Mouse (Mus musculus): ENCODE results near the gene Rpgrip1l. TPM values are rescaled to one million over a fixed set of nuclear protein-coding genes. Genes with fewer than 3 reads are reported as not detected.

Gene Rpgrip1l
- polyA plus RNA-seq, 1 experiment from 2014 or later = 8.2 TPM

DNA sequence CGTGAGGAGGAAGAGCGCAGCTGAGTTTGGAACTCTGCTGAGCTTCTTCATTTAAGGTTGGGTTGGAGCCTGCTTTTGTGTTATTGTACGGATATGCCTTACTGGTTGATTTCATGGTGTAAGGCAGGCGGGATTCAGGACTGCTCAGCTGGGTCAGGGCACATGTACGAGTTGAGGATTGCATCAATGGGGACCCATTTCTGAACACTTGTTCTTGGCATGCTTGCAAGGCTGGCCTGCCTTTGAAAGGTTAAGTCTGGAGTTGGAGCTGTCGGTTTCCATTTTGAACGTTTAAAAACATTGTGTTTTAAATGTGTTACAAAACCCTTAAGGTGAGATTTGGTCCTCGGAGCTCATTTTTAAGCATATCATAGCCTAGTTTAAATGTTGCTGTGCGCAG is 16.0 kb upstream of the Rpgrip1l start:
- no peaks in the 10 kb centered on the region for H3K9me3 ChIP-seq (replicated peaks)
- H3K4me1 ChIP-seq (replicated peaks) = peaks cover 60% of the 10 kb centered on the region
- no peak overlapping the region for H3K9ac ChIP-seq
- H3K36me3 ChIP-seq = peaks cover 18% of the 10 kb centered on the region; the same call in 1 of the 2 replicates
- no peaks in the 10 kb centered on the region for H3K27me3 ChIP-seq (replicated peaks)
- H3K27ac ChIP-seq (ENCODE audit: poor library complexity, severe bottlenecking) = peak overlapping the region; percentile 50
- H3K4me2 ChIP-seq = no peak overlapping the region
- WGBS = 79% methylated on average over 9 of the region's 9 CpGs
- H3K4me3 ChIP-seq = no peak overlapping the region
- no peak for ATAC-seq (ENCODE audit: insufficient number of reproducible peaks, low FRiP score)

DNA sequence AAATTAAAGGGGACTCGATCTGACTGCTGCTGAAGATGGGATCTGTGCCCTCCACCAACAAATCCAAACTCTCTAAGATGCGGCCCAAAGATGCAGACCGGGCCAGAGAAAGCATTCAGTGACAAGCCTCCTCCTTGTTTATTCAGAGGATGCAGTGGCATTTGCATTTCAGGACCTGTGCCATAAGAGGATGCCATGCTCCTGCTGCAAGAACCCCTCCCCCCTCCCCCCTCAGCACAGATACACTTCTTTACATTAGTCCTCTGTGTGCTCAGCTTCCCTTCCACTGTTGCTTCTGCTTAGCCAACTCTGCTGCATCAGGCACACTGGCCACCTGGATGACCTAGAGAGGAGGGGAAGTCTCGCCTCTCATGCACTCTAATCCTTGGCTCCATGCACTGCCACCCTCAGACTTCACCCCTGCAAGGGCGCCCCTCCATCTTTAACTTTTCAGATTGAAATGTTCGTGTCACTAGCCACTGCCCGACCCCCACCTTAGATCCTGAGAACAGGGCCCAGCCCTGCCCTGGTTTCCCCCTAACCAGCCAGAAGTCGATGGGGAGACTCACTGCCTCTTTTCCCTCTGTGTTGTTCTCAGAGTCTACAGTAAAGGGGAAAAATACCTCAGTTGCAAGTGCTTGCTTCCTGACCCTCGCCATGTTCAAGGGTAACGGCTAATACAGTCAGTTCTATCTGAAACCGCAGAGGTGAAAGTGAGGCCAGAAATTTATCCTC is 14.6 kb upstream of the Rpgrip1l start:
- H3K4me2 ChIP-seq = no peak overlapping the region
- WGBS = 82% methylated on average over 11 of the region's 11 CpGs
- H3K9ac ChIP-seq = no peak overlapping the region
- H3K4me3 ChIP-seq = no peak overlapping the region
- H3K4me1 ChIP-seq (replicated peaks) = peaks cover 58% of the 10 kb centered on the region
- no peak for ATAC-seq (ENCODE audit: insufficient number of reproducible peaks, low FRiP score)
- H3K9me3 ChIP-seq (replicated peaks) = no peaks in the 10 kb centered on the region
- peaks cover 18% of the 10 kb centered on the region; the same call in 1 of the 2 replicates for H3K36me3 ChIP-seq
- H3K27me3 ChIP-seq (replicated peaks) = no peaks in the 10 kb centered on the region
- no peak overlapping the region for H3K27ac ChIP-seq (ENCODE audit: poor library complexity, severe bottlenecking)

DNA sequence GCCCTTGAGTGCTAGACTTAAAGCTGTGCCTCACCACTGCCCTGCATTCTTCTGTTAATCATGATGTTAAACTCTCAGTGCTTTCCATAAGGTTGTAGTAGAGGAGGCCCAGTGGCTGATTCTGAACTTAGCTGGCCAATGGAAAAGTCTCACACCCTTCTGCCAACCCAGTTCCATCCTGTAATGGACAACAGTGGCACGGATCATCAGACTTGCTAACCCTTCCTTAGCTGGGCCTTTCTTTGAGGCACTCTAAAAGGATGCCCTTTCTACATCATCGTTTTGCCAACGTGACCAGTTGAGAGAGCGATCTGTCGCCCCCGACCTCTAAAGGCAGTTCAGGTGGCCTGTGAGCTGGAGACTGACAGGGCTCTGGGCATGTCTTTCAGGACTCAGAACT is 13.9 kb upstream of the Rpgrip1l start:
- H3K4me3 ChIP-seq = no peak overlapping the region
- 81% methylated on average over 6 of the region's 6 CpGs for WGBS
- H3K9me3 ChIP-seq (replicated peaks) = no peaks in the 10 kb centered on the region
- no peaks in the 10 kb centered on the region for H3K27me3 ChIP-seq (replicated peaks)
- no peak overlapping the region for H3K9ac ChIP-seq
- peaks cover 18% of the 10 kb centered on the region; the same call in 1 of the 2 replicates for H3K36me3 ChIP-seq
- peaks cover 55% of the 10 kb centered on the region for H3K4me1 ChIP-seq (replicated peaks)
- ATAC-seq (ENCODE audit: insufficient number of reproducible peaks, low FRiP score) = no peak
- H3K4me2 ChIP-seq = no peak overlapping the region
- no peak overlapping the region for H3K27ac ChIP-seq (ENCODE audit: poor library complexity, severe bottlenecking)

DNA sequence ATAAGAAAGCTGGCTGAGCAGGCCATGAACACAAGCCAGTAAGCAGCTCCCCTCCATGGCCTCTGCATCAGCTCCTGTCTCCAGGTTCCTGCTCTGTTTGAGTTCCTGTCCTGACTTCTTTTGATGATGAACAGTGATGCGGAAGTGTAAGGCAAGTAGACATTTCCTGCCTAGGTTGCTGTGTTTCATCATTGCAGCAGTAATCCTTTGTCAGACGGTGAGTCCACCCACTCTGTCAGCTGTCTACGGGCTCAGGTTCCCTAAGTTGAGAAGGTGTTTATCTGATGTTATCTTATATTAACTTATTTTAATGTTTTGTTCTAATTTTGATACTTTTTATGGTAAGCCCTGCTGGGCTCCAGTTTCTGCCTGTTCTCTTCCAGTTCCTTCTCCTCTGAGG is 13.0 kb upstream of the Rpgrip1l start:
- peaks cover 18% of the 10 kb centered on the region; the same call in 1 of the 2 replicates for H3K36me3 ChIP-seq
- 51% methylated on average over 3 of the region's 3 CpGs for WGBS

DNA sequence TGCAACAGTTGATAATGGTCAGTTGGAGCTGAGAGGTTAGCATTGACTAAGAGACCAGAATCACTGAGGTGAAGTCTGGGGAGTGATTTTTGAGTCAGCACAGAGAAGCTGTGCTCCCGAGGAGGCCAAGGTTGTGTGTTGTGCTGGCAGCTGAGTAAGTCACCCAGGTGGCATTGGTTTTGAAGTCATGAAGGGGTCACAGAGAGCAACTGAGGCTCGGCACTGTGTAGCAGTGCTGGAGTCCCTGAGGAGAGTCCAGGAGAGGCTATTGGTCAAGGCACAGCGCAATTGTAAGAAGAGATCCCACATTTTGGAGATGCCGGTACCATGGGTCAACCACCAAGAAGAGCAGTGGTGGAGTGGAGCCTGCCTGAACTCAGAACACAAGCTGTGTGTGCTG is 11.9 kb upstream of the Rpgrip1l start:
- WGBS = 93% methylated on average over 4 of the region's 4 CpGs
- no peaks in the 10 kb centered on the region for H3K9me3 ChIP-seq (replicated peaks)
- peaks cover 18% of the 10 kb centered on the region; the same call in 1 of the 2 replicates for H3K36me3 ChIP-seq
- ATAC-seq (ENCODE audit: insufficient number of reproducible peaks, low FRiP score) = no peak
- H3K4me2 ChIP-seq = no peak overlapping the region
- peaks cover 38% of the 10 kb centered on the region for H3K4me1 ChIP-seq (replicated peaks)
- H3K9ac ChIP-seq = no peak overlapping the region
- H3K4me3 ChIP-seq = no peak overlapping the region
- no peaks in the 10 kb centered on the region for H3K27me3 ChIP-seq (replicated peaks)
- no peak overlapping the region for H3K27ac ChIP-seq (ENCODE audit: poor library complexity, severe bottlenecking)

More for the DNA sequence above, 13.0 kb upstream of the Rpgrip1l start:
- H3K27ac ChIP-seq (ENCODE audit: poor library complexity, severe bottlenecking) = no peak overlapping the region
- no peaks in the 10 kb centered on the region for H3K9me3 ChIP-seq (replicated peaks)
- no peaks in the 10 kb centered on the region for H3K27me3 ChIP-seq (replicated peaks)
- no peak overlapping the region for H3K4me3 ChIP-seq
- H3K4me1 ChIP-seq (replicated peaks) = peaks cover 47% of the 10 kb centered on the region
- H3K4me2 ChIP-seq = no peak overlapping the region
- no peak for ATAC-seq (ENCODE audit: insufficient number of reproducible peaks, low FRiP score)
- H3K9ac ChIP-seq = no peak overlapping the region

DNA sequence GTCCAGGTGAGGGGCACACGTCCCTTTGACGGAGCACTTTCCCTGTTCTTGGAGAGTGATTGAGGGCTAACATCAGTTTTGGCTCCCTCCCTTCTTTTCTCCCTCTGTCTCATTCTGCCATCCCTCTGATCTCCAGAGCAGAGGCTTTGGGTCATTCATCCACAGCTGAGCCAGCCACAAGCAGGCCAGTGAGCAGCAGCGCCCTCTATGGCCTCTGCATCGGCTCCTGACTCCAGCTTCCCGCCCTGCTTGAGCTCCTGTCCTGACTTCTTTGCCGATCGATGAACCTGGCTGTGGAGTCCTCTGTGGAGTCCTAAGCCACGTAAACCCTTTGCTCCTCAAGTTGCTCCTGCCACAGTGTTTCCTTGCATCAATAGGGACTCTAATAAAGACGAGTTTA is 11.2 kb upstream of the Rpgrip1l start:
- WGBS = 77% methylated on average over 9 of the region's 9 CpGs
- Histone ChIP-seq H3K4me2 (no peak overlapping the region), H3K27me3 (replicated peaks) (no peaks in the 10 kb centered on the region), H3K9ac (0 out of 2 replicates have a peak overlapping the region, but pooled peaks have one; percentile 7), H3K4me3 (no peak overlapping the region), H3K36me3 (peaks cover 18% of the 10 kb centered on the region; the same call in 1 of the 2 replicates), H3K27ac (ENCODE audit: poor library complexity, severe bottlenecking) (no peak overlapping the region), H3K9me3 (replicated peaks) (no peaks in the 10 kb centered on the region), H3K4me1 (replicated peaks) (peaks cover 31% of the 10 kb centered on the region)
- ATAC-seq (ENCODE audit: insufficient number of reproducible peaks, low FRiP score) = no peak

DNA sequence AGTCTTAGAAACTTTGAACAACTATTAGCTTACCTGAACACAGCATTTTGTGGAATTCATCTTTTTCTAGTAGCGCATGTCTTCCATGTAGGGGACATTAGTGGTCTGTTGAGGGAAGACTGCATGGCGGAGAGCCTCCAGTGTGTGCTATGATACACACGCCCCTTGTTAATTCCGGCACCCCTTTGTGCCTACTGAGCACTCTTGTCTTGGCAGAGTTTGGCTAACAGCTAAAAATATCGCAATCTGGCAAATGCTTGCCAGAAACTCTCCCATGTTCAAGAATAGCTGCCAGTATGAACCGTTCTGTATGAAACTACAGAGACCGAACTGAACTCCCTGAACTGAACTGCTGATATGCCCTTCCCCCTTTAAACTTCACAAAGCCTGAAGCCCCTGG is 10.4 kb upstream of the Rpgrip1l start:
- H3K27ac ChIP-seq (ENCODE audit: poor library complexity, severe bottlenecking) = no peak overlapping the region
- no peak overlapping the region for H3K4me3 ChIP-seq
- peaks cover 25% of the 10 kb centered on the region for H3K4me1 ChIP-seq (replicated peaks)
- H3K4me2 ChIP-seq = no peak overlapping the region
- ATAC-seq (ENCODE audit: insufficient number of reproducible peaks, low FRiP score) = no peak
- no peaks in the 10 kb centered on the region for H3K9me3 ChIP-seq (replicated peaks)
- WGBS = 69% methylated on average over 7 of the region's 7 CpGs
- H3K9ac ChIP-seq = no peak overlapping the region
- peaks cover 18% of the 10 kb centered on the region; the same call in 1 of the 2 replicates for H3K36me3 ChIP-seq
- H3K27me3 ChIP-seq (replicated peaks) = no peaks in the 10 kb centered on the region

DNA sequence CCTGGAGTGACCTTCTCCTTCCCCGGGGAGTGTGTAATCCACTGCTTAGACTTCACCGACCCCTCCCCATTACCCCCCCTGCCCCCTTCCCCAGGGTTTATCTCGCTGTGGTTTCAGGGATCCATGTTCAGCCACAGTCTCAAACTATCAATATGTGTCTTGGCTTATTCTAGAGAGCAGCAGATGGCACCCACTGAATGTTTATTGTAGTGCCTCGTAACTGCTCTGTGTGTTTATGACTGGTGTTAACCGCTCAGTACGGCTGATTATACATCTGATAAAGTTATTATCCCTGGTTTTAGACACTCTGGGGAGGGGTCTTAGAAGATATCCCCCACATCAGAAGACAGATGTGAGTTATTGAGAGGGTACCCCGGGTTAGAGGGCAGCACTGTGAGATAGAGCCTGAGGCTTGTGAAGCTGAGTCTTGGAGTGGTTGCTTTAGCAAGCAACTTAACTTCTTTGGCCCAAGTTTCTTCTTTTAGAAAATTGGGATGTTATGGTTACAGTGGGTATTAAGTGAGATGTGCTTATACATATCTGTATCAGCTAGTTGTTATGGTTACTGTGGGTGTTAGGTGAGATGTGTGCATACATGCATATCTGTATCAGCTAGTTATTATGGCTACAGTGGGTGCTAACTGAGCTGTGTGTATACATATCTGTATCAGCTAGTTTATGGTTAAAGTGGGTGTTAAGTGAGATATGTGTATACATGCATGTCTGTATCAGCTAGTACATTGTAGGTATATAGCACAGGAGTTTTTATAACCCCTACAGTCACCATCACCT is 6.1 kb upstream of the Rpgrip1l start:
- peaks cover 21% of the 10 kb centered on the region for H3K4me1 ChIP-seq (replicated peaks)
- no peaks in the 10 kb centered on the region for H3K9me3 ChIP-seq (replicated peaks)
- no peak for ATAC-seq (ENCODE audit: insufficient number of reproducible peaks, low FRiP score)
- WGBS = 85% methylated on average over 7 of the region's 7 CpGs
- H3K4me2 ChIP-seq = no peak overlapping the region
- H3K36me3 ChIP-seq = no peaks in the 10 kb centered on the region; the same call in 1 of the 2 replicates
- no peak overlapping the region for H3K27ac ChIP-seq (ENCODE audit: poor library complexity, severe bottlenecking)
- no peak overlapping the region for H3K9ac ChIP-seq
- no peaks in the 10 kb centered on the region for H3K27me3 ChIP-seq (replicated peaks)
- no peak overlapping the region for H3K4me3 ChIP-seq

DNA sequence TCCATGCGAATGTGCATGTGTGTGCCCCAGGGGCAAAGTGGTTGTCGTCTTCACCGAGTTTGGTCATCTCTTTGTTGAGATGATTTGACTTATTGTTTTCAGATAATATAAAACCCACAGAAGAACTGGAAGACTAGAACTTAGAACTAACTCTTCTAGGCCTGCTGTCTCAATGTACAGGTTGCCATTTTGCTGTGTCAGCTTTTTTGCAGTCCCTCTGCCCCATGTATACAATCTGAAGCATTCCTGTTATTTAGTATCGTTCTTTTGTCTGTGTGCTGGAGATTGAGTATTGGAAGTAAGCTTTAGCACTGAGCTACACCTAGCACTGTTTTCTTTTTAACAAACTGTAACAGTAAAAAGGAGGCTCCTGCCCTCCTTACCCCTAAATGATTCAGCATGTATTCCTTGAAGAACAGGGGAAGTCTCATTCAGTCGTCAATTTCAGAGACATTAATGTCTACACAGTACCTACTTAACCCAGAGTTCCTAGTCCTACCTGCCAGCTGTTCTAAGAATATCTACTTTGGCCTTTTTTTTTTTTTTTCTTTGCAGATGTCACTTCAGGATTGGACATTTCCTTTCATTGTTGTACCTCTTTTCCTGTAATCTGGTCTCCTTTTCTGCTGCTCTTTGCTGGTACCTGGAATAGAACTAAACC is 4.6 kb upstream of the Rpgrip1l start:
- Histone ChIP-seq H3K9ac (no peak overlapping the region), H3K9me3 (replicated peaks) (no peaks in the 10 kb centered on the region), H3K4me1 (replicated peaks) (peaks cover 16% of the 10 kb centered on the region), H3K27ac (ENCODE audit: poor library complexity, severe bottlenecking) (no peak overlapping the region), H3K4me2 (no peak overlapping the region), H3K4me3 (no peak overlapping the region), H3K27me3 (replicated peaks) (no peaks in the 10 kb centered on the region), H3K36me3 (no peaks in the 10 kb centered on the region; the same call in 1 of the 2 replicates)
- ATAC-seq (ENCODE audit: insufficient number of reproducible peaks, low FRiP score) = no peak
- WGBS = 87% methylated on average over 5 of the region's 5 CpGs

DNA sequence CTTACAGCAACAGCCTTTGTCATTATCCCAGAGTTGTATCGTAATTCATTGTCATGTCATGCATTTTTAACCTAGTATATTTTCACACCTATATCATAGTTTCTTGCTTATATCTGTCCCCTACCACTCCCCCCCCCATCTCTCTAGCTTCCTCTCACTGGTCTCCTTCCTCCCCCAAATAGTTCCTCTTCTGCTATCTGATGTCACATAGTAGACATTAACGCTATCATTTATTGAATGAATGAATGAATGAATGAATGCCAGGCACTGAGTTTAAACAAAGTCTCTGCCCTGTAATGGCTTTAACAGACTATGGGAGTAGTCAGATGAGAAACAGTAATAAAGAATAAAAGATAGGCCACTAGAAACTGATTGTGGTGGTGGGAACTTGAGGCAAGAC is 720 bp downstream of the Rpgrip1l start:
- Histone ChIP-seq H3K27me3 (replicated peaks) (no peaks in the 10 kb centered on the region), H3K4me1 (replicated peaks) (peaks cover 22% of the 10 kb centered on the region), H3K36me3 (no peaks in the 10 kb centered on the region; the same call in none of the 2 replicates), H3K27ac (ENCODE audit: poor library complexity, severe bottlenecking) (no peak overlapping the region), H3K4me2 (peak overlapping the region; percentile 87), H3K4me3 (peak overlapping the region; percentile 84), H3K9ac (peak overlapping the region; percentile 78), H3K9me3 (replicated peaks) (no peaks in the 10 kb centered on the region)
- no peak for ATAC-seq (ENCODE audit: insufficient number of reproducible peaks, low FRiP score)
- 77% methylated on average over 2 of the region's 2 CpGs for WGBS

All from heart, embryonic 12.5 days (tissue).